ENCODE assay signal across 8 mouse cellular contexts in the genomic region with DNA sequence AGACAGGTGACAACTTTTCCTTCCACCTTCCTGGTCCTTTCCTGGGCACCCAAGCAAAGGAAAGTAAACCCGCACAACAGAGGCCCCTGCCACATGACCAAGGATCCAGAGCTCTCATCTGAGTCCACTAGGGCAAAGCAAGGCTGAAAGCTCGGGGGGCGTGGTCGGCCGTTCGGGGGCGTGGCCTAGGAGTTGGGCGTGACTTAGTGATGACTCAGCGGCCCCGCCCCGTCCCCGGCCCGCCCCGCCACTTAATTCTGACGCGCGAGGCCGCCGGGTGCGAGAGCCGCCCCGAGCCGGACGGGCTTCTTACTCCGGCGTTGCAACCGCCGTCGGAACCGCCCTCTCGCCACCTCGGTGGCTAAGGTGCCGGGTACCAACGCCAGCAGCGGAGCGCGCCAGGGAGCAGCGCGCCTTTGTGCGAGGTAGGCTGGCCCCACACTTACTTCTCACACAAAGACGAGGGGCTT.
DNase-seq lines count a peak whose midpoint lies in the region; ATAC-seq and TF ChIP-seq lines count a peak whose summit lies in the region.

No protein-coding gene starts in this region.

- intact Hi-C loops in heart, postnatal 10 days (cut with DNase I): loop anchor here (2.0 to 5.0 kb wide), 2 partner anchors 54 to 166 kb away; no protein-coding TSS in a partner anchor

- under 1% methylated on average over 41 of the region's 41 CpGs for WGBS in forebrain, embryonic 13.5 days
- whole genome bisulfite sequencing in liver, embryonic 15.5 days (ENCODE audit: insufficient replicate concordance): 2% methylated on average over 41 of the region's 41 CpGs
- under 1% methylated on average over 41 of the region's 41 CpGs for WGBS in neural tube, embryonic 11.5 days
- WGBS in stomach, embryonic 16.5 days: 1% methylated on average over 41 of the region's 41 CpGs

- H3K27me3 ChIP-seq in E14TG2a.4 (ENCODE audit: insufficient read depth, low read length): peaks cover 22% of the 10 kb centered on the region
- no peaks in the 10 kb centered on the region for H3K27me3 ChIP-seq in forebrain, embryonic 13.5 days
- H3K27me3 ChIP-seq in liver, embryonic 15.5 days: peaks cover 7% of the 10 kb centered on the region
- H3K27me3 ChIP-seq in neural tube, embryonic 11.5 days (ENCODE audit: control insufficient read depth, insufficient read depth, low read length): no peaks in the 10 kb centered on the region
- H3K27me3 ChIP-seq in stomach, embryonic 16.5 days (ENCODE audit: control insufficient read depth, insufficient read depth, low read length): no peaks in the 10 kb centered on the region

- peak overlapping the region; percentile 80 for H3K27ac ChIP-seq in forebrain, embryonic 13.5 days
- peak overlapping the region; percentile 51 for H3K27ac ChIP-seq in liver, embryonic 15.5 days (replicated peaks)
- peak overlapping the region; percentile 71 for H3K27ac ChIP-seq in neural tube, embryonic 11.5 days (ENCODE audit: low read depth, low read length)
- H3K27ac ChIP-seq in stomach, embryonic 16.5 days (ENCODE audit: low read length): peak overlapping the region; percentile 79

- DNase-seq in cerebellum, adult 11 months: peak; percentile 91
- peak; percentile 95 to 97 for DNase-seq in heart, postnatal 10 days
- DNase-seq in kidney, postnatal 4 days: peak; percentile 100
- DNase-seq in neural tube, embryonic 11.5 days (ENCODE audit: low spot score): peak; percentile 96

- peak; percentile 96 for ATAC-seq in forebrain, embryonic 13.5 days
- peak; percentile 90 for ATAC-seq in liver, embryonic 15.5 days (ENCODE audit: insufficient read depth)
- ATAC-seq in neural tube, embryonic 11.5 days (ENCODE audit: insufficient read depth, low FRiP score, low TSS enrichment): peak; percentile 96
- ATAC-seq in stomach, embryonic 16.5 days (ENCODE audit: insufficient read depth, low FRiP score): peak; percentile 93

- peak overlapping the region; percentile 98 for H3K9ac ChIP-seq in forebrain, embryonic 13.5 days
- peak overlapping the region; percentile 72 for H3K9ac ChIP-seq in liver, embryonic 15.5 days
- H3K9ac ChIP-seq in neural tube, embryonic 11.5 days (ENCODE audit: low read length): peak overlapping the region; percentile 98
- H3K9ac ChIP-seq in stomach, embryonic 16.5 days (ENCODE audit: low read length): peak overlapping the region; percentile 94

- peak overlapping the region; percentile 95 for H3K4me3 ChIP-seq in E14TG2a.4 (replicated peaks; ENCODE audit: low read length)
- peak overlapping the region; percentile 98 for H3K4me3 ChIP-seq in forebrain, embryonic 13.5 days
- H3K4me3 ChIP-seq in liver, embryonic 15.5 days (replicated peaks): peak overlapping the region; percentile 70
- peak overlapping the region; percentile 85 for H3K4me3 ChIP-seq in neural tube, embryonic 11.5 days (ENCODE audit: low read depth, low read length)
- H3K4me3 ChIP-seq in stomach, embryonic 16.5 days (replicated peaks; ENCODE audit: low read length): peak overlapping the region; percentile 87

- H3K4me1 ChIP-seq in E14TG2a.4 (replicated peaks; ENCODE audit: low read depth, low read length): peaks cover 25% of the 10 kb centered on the region
- peaks cover 34% of the 10 kb centered on the region for H3K4me1 ChIP-seq in forebrain, embryonic 13.5 days
- H3K4me1 ChIP-seq in liver, embryonic 15.5 days (replicated peaks): peaks cover 44% of the 10 kb centered on the region
- peaks cover 11% of the 10 kb centered on the region; the same call in 1 of the 2 replicates for H3K4me1 ChIP-seq in neural tube, embryonic 11.5 days (ENCODE audit: control insufficient read depth, insufficient read depth, low read length)
- peaks cover 32% of the 10 kb centered on the region for H3K4me1 ChIP-seq in stomach, embryonic 16.5 days (ENCODE audit: control insufficient read depth, insufficient read depth, low read length)

- H3K36me3 ChIP-seq in E14TG2a.4 (ENCODE audit: insufficient read depth, low read length): no peaks in the 10 kb centered on the region
- H3K36me3 ChIP-seq in forebrain, embryonic 13.5 days (ENCODE audit: poor library complexity, severe bottlenecking): no peaks in the 10 kb centered on the region
- no peaks in the 10 kb centered on the region for H3K36me3 ChIP-seq in liver, embryonic 15.5 days (replicated peaks)
- H3K36me3 ChIP-seq in neural tube, embryonic 11.5 days (ENCODE audit: control insufficient read depth, insufficient read depth, low read length): no peaks in the 10 kb centered on the region
- H3K36me3 ChIP-seq in stomach, embryonic 16.5 days (ENCODE audit: control insufficient read depth, insufficient read depth, low read length): no peaks in the 10 kb centered on the region

- no peaks in the 10 kb centered on the region for H3K9me3 ChIP-seq in E14TG2a.4 (ENCODE audit: low read length)
- H3K9me3 ChIP-seq in forebrain, embryonic 13.5 days (replicated peaks): no peaks in the 10 kb centered on the region
- H3K9me3 ChIP-seq in liver, embryonic 15.5 days (replicated peaks): no peaks in the 10 kb centered on the region
- no peaks in the 10 kb centered on the region for H3K9me3 ChIP-seq in neural tube, embryonic 11.5 days (ENCODE audit: control insufficient read depth, low read length)
- H3K9me3 ChIP-seq in stomach, embryonic 16.5 days (replicated peaks; ENCODE audit: control insufficient read depth, low read length): no peaks in the 10 kb centered on the region

- no peak for TF ChIP-seq CTCF in E14TG2a.4 (conservative IDR thresholded peaks at IDR 0.05; ENCODE audit: low read length)

- peak overlapping the region; percentile 69 for H3K4me2 ChIP-seq in forebrain, embryonic 13.5 days
- H3K4me2 ChIP-seq in liver, embryonic 15.5 days: peak overlapping the region; percentile 98
- peak overlapping the region; percentile 74 for H3K4me2 ChIP-seq in neural tube, embryonic 11.5 days (ENCODE audit: low read depth)
- peak overlapping the region; percentile 80 for H3K4me2 ChIP-seq in stomach, embryonic 16.5 days (ENCODE audit: low read depth, low read length)

Comparison
In these comparisons a context has a peak if more than half of its experiments do, and no peak if none do; other contexts are left out.
1. Peak in every context shown above with its lines: DNase-seq, ATAC-seq, H3K4me3 ChIP-seq and H3K27ac ChIP-seq.